8 mouse cellular contexts compared by ENCODE assay signal in genomic region chr17:35870884-35871696, GRCm38 (mm10). TPM values are rescaled to one million over a fixed set of nuclear protein-coding genes. Genes with fewer than 3 reads are reported as not detected.
DNase-seq lines count a peak whose midpoint lies in the region; ATAC-seq lines count a peak whose summit lies in the region.

No protein-coding gene starts in this region.

- H3K9me3 ChIP-seq in megakaryocyte, embryonic 14.5 days = no peaks in the 10 kb centered on the region
- H3K9me3 ChIP-seq in hindbrain, embryonic 11.5 days (ENCODE audit: control insufficient read depth, low read length) = peaks cover 5% of the 10 kb centered on the region; the same call in 1 of the 2 replicates
- H3K9me3 ChIP-seq in lung, embryonic 15.5 days = no peaks in the 10 kb centered on the region

- H3K4me2 ChIP-seq in hindbrain, embryonic 11.5 days (replicated peaks; ENCODE audit: low read depth, low read length) = peak overlapping the region; percentile 98
- peak overlapping the region; percentile 90 for H3K4me2 ChIP-seq in lung, embryonic 15.5 days

- ATAC-seq in megakaryocyte, adult 5-6 weeks (ENCODE audit: poor library complexity, severe bottlenecking) = no peak
- no peak for ATAC-seq in hindbrain, embryonic 11.5 days (ENCODE audit: low FRiP score)
- ATAC-seq in lung, embryonic 15.5 days (ENCODE audit: borderline replicate concordance, extremely low read depth, low FRiP score, low TSS enrichment) = no peak
- ATAC-seq in activated CD4-positive, CD25-positive, alpha-beta regulatory T cell, adult 4 months = no peak

- WGBS in hindbrain, embryonic 11.5 days = 87% methylated on average over 8 of the region's 8 CpGs
- WGBS in lung, embryonic 15.5 days = 68% methylated on average over 8 of the region's 8 CpGs

- H3K27me3 ChIP-seq in megakaryocyte, embryonic 14.5 days (replicated peaks) = no peaks in the 10 kb centered on the region
- no peaks in the 10 kb centered on the region for H3K27me3 ChIP-seq in hindbrain, embryonic 11.5 days (ENCODE audit: control insufficient read depth, insufficient read depth, low read length)
- H3K27me3 ChIP-seq in lung, embryonic 15.5 days = no peaks in the 10 kb centered on the region

- H3K27ac ChIP-seq in hindbrain, embryonic 11.5 days (ENCODE audit: low read depth, low read length) = no peak overlapping the region
- H3K27ac ChIP-seq in lung, embryonic 15.5 days = peak overlapping the region; percentile 99

- peaks cover 82% of the 10 kb centered on the region for H3K4me1 ChIP-seq in megakaryocyte, embryonic 14.5 days
- H3K4me1 ChIP-seq in hindbrain, embryonic 11.5 days (replicated peaks; ENCODE audit: control insufficient read depth, insufficient read depth, low read length) = peaks cover 10% of the 10 kb centered on the region
- H3K4me1 ChIP-seq in lung, embryonic 15.5 days = peaks cover 51% of the 10 kb centered on the region

- peaks cover 46% of the 10 kb centered on the region for H3K36me3 ChIP-seq in megakaryocyte, embryonic 14.5 days (replicated peaks; ENCODE audit: low read length)
- peaks cover 5% of the 10 kb centered on the region for H3K36me3 ChIP-seq in hindbrain, embryonic 11.5 days (ENCODE audit: control insufficient read depth, insufficient read depth, low read length)
- peaks cover 24% of the 10 kb centered on the region for H3K36me3 ChIP-seq in lung, embryonic 15.5 days

- DNase-seq in c-Kit-positive CD71-positive TER-119-negative erythroid progenitor cells, embryonic 14.5 days (ENCODE audit: low read depth) = peak; percentile 34
- peak; percentile 45 for DNase-seq in hindbrain, embryonic 11.5 days (ENCODE audit: low spot score)
- peak; percentile 64 to 85 for DNase-seq in spleen, postnatal 4 days (ENCODE audit: low spot score in 2 of 2)
- DNase-seq in layer of hippocampus, postnatal 14 days (ENCODE audit: low spot score in 2 of 2) = no peak

- peak overlapping the region; percentile 97 for H3K4me3 ChIP-seq in megakaryocyte, embryonic 14.5 days (replicated peaks)
- H3K4me3 ChIP-seq in hindbrain, embryonic 11.5 days (ENCODE audit: low read depth, low read length) = peak overlapping the region; percentile 54
- peak overlapping the region; percentile 73 for H3K4me3 ChIP-seq in lung, embryonic 15.5 days

- no peak overlapping the region for H3K9ac ChIP-seq in hindbrain, embryonic 11.5 days (ENCODE audit: low read depth, low read length)
- H3K9ac ChIP-seq in lung, embryonic 15.5 days = peak overlapping the region; percentile 79

RNA-seq across cellular contexts. Expression of gene Ppp1r18, which starts 5.7 kb away (rescaled TPM):
- 153 and 168 TPM in 2 replicates for polyA plus RNA-seq in megakaryocyte, embryonic 14.5 days (2012; ENCODE audit: insufficient read depth, low replicate concordance)
- total RNA-seq in megakaryocyte, adult 5-6 weeks (2015) = 153 and 167 TPM in 2 replicates
- 64.0 and 78.1 TPM in 2 replicates for total RNA-seq in megakaryocyte, adult 5-6 weeks (2017)
- 27.6 and 31.3 TPM in 2 replicates for polyA plus RNA-seq in hindbrain, embryonic 11.5 days (2014; fragmentation: Nextera tagmentation; extraction: Ambion mirVana)
- 21.3 and 23.4 TPM in 2 replicates for polyA plus RNA-seq in lung, embryonic 15.5 days (2015; fragmentation: Nextera tagmentation; extraction: Ambion mirVana)
- 100 to 1,000 TPM; 228 to 247 TPM for polyA plus RNA-seq in activated CD4-positive, CD25-positive, alpha-beta regulatory T cell, adult 4 months (2017; shearing (Covaris generic))
- 10 to 100 TPM; 13.4 to 14.0 TPM for total RNA-seq in layer of hippocampus, postnatal 14 days (2021)

RNA-seq across cellular contexts. Expression of gene Dhx16, which starts 8.5 kb away (rescaled TPM):
- 23.2 and 32.1 TPM in 2 replicates for polyA plus RNA-seq in megakaryocyte, embryonic 14.5 days (2012; ENCODE audit: insufficient read depth, low replicate concordance)
- total RNA-seq in megakaryocyte, adult 5-6 weeks (2015) = 87.6 and 118 TPM in 2 replicates
- 65.9 and 72.8 TPM in 2 replicates for total RNA-seq in megakaryocyte, adult 5-6 weeks (2017)
- 33.5 and 39.8 TPM in 2 replicates for polyA plus RNA-seq in hindbrain, embryonic 11.5 days (2014; fragmentation: Nextera tagmentation; extraction: Ambion mirVana)
- 42.0 and 42.1 TPM in 2 replicates for polyA plus RNA-seq in lung, embryonic 15.5 days (2015; fragmentation: Nextera tagmentation; extraction: Ambion mirVana)
- polyA plus RNA-seq in activated CD4-positive, CD25-positive, alpha-beta regulatory T cell, adult 4 months (2017; shearing (Covaris generic)) = 10 to 100 TPM; 19.6 to 26.9 TPM
- 10 to 100 TPM; 30.3 to 33.6 TPM for total RNA-seq in layer of hippocampus, postnatal 14 days (2021)

RNA-seq across cellular contexts. Expression of gene Nrm, which starts 10.0 kb away (rescaled TPM):
- polyA plus RNA-seq in megakaryocyte, embryonic 14.5 days (2012; ENCODE audit: insufficient read depth, low replicate concordance) = 5.6 TPM in 1 of 2 replicates, not detected in the other
- total RNA-seq in megakaryocyte, adult 5-6 weeks (2015) = 88.5 and 114 TPM in 2 replicates
- 80.1 and 82.8 TPM in 2 replicates for total RNA-seq in megakaryocyte, adult 5-6 weeks (2017)
- polyA plus RNA-seq in hindbrain, embryonic 11.5 days (2014; fragmentation: Nextera tagmentation; extraction: Ambion mirVana) = 49.2 and 51.0 TPM in 2 replicates
- polyA plus RNA-seq in lung, embryonic 15.5 days (2015; fragmentation: Nextera tagmentation; extraction: Ambion mirVana) = 71.0 and 73.3 TPM in 2 replicates
- polyA plus RNA-seq in activated CD4-positive, CD25-positive, alpha-beta regulatory T cell, adult 4 months (2017; shearing (Covaris generic)) = 10 to 100 TPM; 38.4 to 44.7 TPM
- total RNA-seq in layer of hippocampus, postnatal 14 days (2021) = 1 to 10 TPM; 3.9 to 4.7 TPM

RNA-seq across cellular contexts. Expression of gene 2310061I04Rik, which starts 26.1 kb away (rescaled TPM):
- 101 and 470 TPM in 2 replicates for polyA plus RNA-seq in megakaryocyte, embryonic 14.5 days (2012; ENCODE audit: insufficient read depth, low replicate concordance)
- total RNA-seq in megakaryocyte, adult 5-6 weeks (2015) = 28.4 and 31.8 TPM in 2 replicates
- 3.5 and 9.8 TPM in 2 replicates for total RNA-seq in megakaryocyte, adult 5-6 weeks (2017)
- 23.6 and 25.2 TPM in 2 replicates for polyA plus RNA-seq in hindbrain, embryonic 11.5 days (2014; fragmentation: Nextera tagmentation; extraction: Ambion mirVana)
- 20.5 and 21.2 TPM in 2 replicates for polyA plus RNA-seq in lung, embryonic 15.5 days (2015; fragmentation: Nextera tagmentation; extraction: Ambion mirVana)
- polyA plus RNA-seq in activated CD4-positive, CD25-positive, alpha-beta regulatory T cell, adult 4 months (2017; shearing (Covaris generic)) = 10 to 100 TPM; 12.4 to 17.5 TPM
- 10 to 100 TPM; 61.8 to 71.4 TPM for total RNA-seq in layer of hippocampus, postnatal 14 days (2021)

RNA-seq across cellular contexts. Expression of gene Mdc1, which starts 29.8 kb away (rescaled TPM):
- polyA plus RNA-seq in megakaryocyte, embryonic 14.5 days (2012; ENCODE audit: insufficient read depth, low replicate concordance) = 1.2 and 2.3 TPM in 2 replicates
- total RNA-seq in megakaryocyte, adult 5-6 weeks (2015) = 37.6 and 62.8 TPM in 2 replicates
- total RNA-seq in megakaryocyte, adult 5-6 weeks (2017) = 17.3 and 18.6 TPM in 2 replicates
- 16.8 and 17.3 TPM in 2 replicates for polyA plus RNA-seq in hindbrain, embryonic 11.5 days (2014; fragmentation: Nextera tagmentation; extraction: Ambion mirVana)
- 24.1 and 24.7 TPM in 2 replicates for polyA plus RNA-seq in lung, embryonic 15.5 days (2015; fragmentation: Nextera tagmentation; extraction: Ambion mirVana)
- 1 to 10 TPM; 4.1 to 6.4 TPM for polyA plus RNA-seq in activated CD4-positive, CD25-positive, alpha-beta regulatory T cell, adult 4 months (2017; shearing (Covaris generic))
- total RNA-seq in layer of hippocampus, postnatal 14 days (2021) = 10 to 100 TPM; 13.6 to 15.0 TPM

Comparison
In these comparisons a context has a peak if more than half of its experiments do, and no peak if none do; other contexts are left out.
1. DNase-seq: peak in c-Kit-positive CD71-positive TER-119-negative erythroid progenitor cells, embryonic 14.5 days (single experiment), hindbrain, embryonic 11.5 days (single experiment) and spleen, postnatal 4 days (2 of 2); none in layer of hippocampus, postnatal 14 days (0 of 2).
2. Peak in every context shown above with its lines, with median percentiles within 50 percentile points of each other: H3K4me3 ChIP-seq.